Mouse (Mus musculus) hindbrain, embryonic 16.5 days (tissue): ENCODE results near the gene Hexim2. TPM values are rescaled to one million over a fixed set of nuclear protein-coding genes. Genes with fewer than 3 reads are reported as not detected.

ENCODE experiments used
- ATAC-seq: fragments of 200-750 bp; cut with Nextera tagmentation; 2 replicates; pipeline ENCODE4 v1.8.0; 2017; ENCODE audit warnings: moderate TSS enrichment, moderate library complexity
- H3K27ac ChIP-seq: fragments of 300-500 bp; sonication (generic); 2 replicates; pipeline ENCODE4 v1.5.1; 2014; ENCODE audit warnings: low read depth, mild to moderate bottlenecking, control low read depth, low read length, moderate library complexity
- H3K27me3 ChIP-seq: fragments of 300-500 bp; sonication (generic); replicated peaks from 2 replicates; pipeline ENCODE4 v1.6.1; 2014; ENCODE audit warnings: low read length; ENCODE audit not compliant: control insufficient read depth, insufficient read depth
- H3K36me3 ChIP-seq: fragments of 300-500 bp; sonication (generic); 2 replicates; pipeline ENCODE4 v1.6.1; 2014; ENCODE audit warnings: mild to moderate bottlenecking, low read length, moderate library complexity, mixed read lengths; ENCODE audit not compliant: control insufficient read depth, insufficient read depth
- H3K4me1 ChIP-seq: fragments of 300-500 bp; sonication (generic); 2 replicates; pipeline ENCODE4 v1.6.1; 2014; ENCODE audit warnings: low read depth, low read length; ENCODE audit not compliant: control insufficient read depth, insufficient read depth
- H3K4me2 ChIP-seq: fragments of 300-500 bp; sonication (generic); 2 replicates; pipeline ENCODE4 v1.6.1; 2014; ENCODE audit warnings: mild to moderate bottlenecking, low read length, control low read depth, moderate library complexity
- H3K4me3 ChIP-seq: fragments of 300-500 bp; sonication (generic); 2 replicates; pipeline ENCODE4 v1.5.1; 2014; ENCODE audit warnings: mild to moderate bottlenecking, low read length, control low read depth, moderate library complexity
- H3K9ac ChIP-seq: fragments of 300-500 bp; sonication (generic); 2 replicates; pipeline ENCODE4 v1.6.1; 2014; ENCODE audit warnings: low read depth, mild to moderate bottlenecking, control low read depth, low read length, moderate library complexity
- H3K9me3 ChIP-seq: fragments of 300-500 bp; sonication (generic); 2 replicates; pipeline ENCODE4 v1.6.1; 2014; ENCODE audit warnings: mild to moderate bottlenecking, low read length, moderate library complexity; ENCODE audit not compliant: control insufficient read depth
- WGBS: fragments of 180-500 bp; shearing (Covaris S2); extraction: QIAGEN DNeasy Blood & Tissue Kit; methylation state at CpG from one replicate; pipeline ENCODE4 v1.1.7; 2014; 5-methylcytosine and 5-hydroxymethylcytosine counted together
- polyA plus RNA-seq: library from polyadenylated mRNA; unstranded; fragments of >200 nt; fragmentation: Nextera tagmentation; extraction: Ambion mirVana; gene quantifications from 2 replicates; pipeline ENCODE4 v1.2.1, GENCODE M21; 2015

Gene Hexim2
- polyA plus RNA-seq, 1 experiment from 2014 or later, result 30.2 TPM

DNA sequence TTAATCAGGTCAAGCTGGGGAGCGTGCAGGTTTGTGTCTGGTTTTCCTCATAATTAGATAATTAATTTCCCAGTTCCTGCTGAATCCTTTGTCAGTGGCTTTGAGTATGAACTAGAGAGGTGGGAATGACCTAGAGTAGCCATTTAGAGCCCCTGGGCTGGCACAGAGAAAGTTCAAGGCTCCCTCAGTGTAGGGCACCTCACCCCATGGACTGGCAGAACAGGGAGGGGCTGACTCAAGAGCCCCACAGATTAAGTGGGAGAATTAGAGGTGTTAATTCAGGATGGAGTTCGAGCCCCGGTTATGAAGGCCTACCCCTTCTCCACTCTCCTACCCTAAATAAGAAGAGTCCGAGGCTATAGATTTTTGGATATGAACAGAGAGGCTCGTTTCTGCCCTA, 37.4 kb downstream of the Hexim2 start:
- no peak for ATAC-seq
- H3K9me3 ChIP-seq, result no peaks in the 10 kb centered on the region
- H3K4me1 ChIP-seq, result peaks cover 26% of the 10 kb centered on the region
- peak overlapping the region; percentile 79 for H3K4me2 ChIP-seq
- H3K9ac ChIP-seq, result peak overlapping the region; percentile 49; the same call in 1 of the 2 replicates
- H3K27ac ChIP-seq, result peak overlapping the region; percentile 74
- H3K27me3 ChIP-seq, result no peaks in the 10 kb centered on the region
- peak overlapping the region; percentile 78 for H3K4me3 ChIP-seq
- no peaks in the 10 kb centered on the region for H3K36me3 ChIP-seq
- WGBS, result 84% methylated on average over 5 of the region's 5 CpGs

DNA sequence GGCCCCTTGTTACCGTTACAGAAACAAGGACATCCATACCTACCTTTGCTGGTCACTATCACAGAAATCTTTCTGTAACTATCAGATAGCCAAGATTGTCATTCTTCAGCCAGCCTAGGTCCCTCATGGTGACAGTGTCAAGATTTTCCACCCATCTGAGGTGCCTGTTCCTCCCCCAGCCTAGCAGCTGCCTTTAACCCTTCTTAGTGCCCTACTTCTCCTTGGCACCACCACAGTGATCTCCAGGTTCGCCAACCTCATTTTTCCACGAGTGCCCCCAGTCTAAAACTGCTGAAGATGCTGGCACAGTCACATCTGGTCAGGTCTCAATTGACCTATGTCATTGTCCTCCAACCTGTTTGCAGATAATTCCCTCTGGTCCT, 37.9 kb downstream of the Hexim2 start:
- H3K9ac ChIP-seq, result peak overlapping the region; percentile 49; the same call in 1 of the 2 replicates
- WGBS, result 40% methylated on average over 3 of the region's 3 CpGs
- H3K4me3 ChIP-seq, result peak overlapping the region; percentile 78
- no peaks in the 10 kb centered on the region for H3K27me3 ChIP-seq
- H3K4me1 ChIP-seq, result peaks cover 26% of the 10 kb centered on the region
- H3K27ac ChIP-seq, result peak overlapping the region; percentile 74
- ATAC-seq, result peak; percentile 9; the same call in 1 of the 2 replicates
- no peaks in the 10 kb centered on the region for H3K9me3 ChIP-seq
- peak overlapping the region; percentile 79 for H3K4me2 ChIP-seq
- H3K36me3 ChIP-seq, result no peaks in the 10 kb centered on the region

DNA sequence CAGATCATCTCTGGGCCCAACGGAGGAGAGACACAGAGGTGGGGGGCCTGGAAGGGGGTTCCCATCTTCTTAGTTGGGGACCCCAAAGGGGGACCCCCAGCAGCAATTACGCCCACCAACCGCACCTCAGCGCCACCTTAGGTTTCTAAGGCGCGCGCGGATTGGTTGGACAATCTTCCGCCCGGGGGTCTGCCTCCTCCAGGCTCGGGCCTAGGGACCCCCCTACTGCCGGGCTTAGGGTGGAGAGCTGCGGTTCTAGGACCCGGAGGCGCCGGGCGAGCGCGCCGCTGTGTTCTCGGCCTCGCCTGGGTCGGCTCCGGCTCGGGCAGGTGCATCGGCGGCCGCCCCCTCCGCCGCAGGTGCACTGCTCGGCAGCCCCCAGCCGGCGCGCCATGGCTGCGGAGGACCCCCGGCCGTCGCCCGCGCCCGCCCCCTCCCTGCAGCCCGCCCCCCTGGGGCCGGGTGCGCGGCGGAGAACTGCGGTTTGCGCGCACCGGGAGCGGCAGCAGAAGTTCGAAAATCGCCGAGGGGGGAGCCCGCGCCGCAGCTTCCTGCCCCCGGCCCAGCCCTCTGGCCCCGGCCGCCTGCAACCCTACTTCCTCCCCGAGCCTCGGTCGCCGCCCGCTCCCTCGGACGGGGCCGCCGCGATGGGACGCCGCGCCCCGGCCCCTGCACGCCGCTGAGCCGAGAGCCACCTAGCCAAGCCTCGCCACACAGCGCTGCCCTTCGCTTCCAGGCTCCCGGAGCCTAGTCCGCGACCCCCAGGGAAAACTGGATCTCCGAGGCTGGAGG, 38.5 kb downstream of the Hexim2 start, which contains the start of gene Fmnl1:
Gene Fmnl1, plus strand, starts transcription at position 614 of the 792 bp plus-strand sequence.
- peak within 1 kb of the TSS; percentile 74 for H3K27ac ChIP-seq

DNA sequence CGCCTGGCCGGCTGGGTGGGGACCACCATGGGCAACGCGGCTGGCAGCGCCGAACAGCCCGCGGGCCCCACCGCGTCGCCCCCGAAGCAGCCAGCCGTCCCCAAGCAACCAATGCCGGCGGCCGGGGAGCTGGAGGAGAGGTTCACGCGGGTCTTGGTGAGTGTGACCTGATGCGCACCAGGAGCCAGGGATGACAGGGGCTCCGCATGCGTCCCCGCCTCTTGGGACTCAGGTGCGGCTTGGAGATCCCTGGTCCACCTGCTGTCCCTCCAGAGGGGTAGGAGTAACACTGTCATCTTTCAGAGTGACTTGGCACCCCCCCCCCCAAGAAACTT, 39.0 kb downstream of the Hexim2 start:
- Histone ChIP-seq H3K4me2 (peak overlapping the region; percentile 79), H3K4me1 (peaks cover 26% of the 10 kb centered on the region), H3K9me3 (no peaks in the 10 kb centered on the region), H3K4me3 (peak overlapping the region; percentile 78), H3K27me3 (no peaks in the 10 kb centered on the region), H3K27ac (peak overlapping the region; percentile 74; the same call in 1 of the 2 replicates), H3K36me3 (no peaks in the 10 kb centered on the region), H3K9ac (peak overlapping the region; percentile 89)
- WGBS, result 2% methylated on average over 22 of the region's 23 CpGs
- ATAC-seq, result 0 out of 2 replicates have a peak, but pooled peaks have one; percentile 12

More for the DNA sequence above, 38.5 kb downstream of the Hexim2 start, which contains the start of gene Fmnl1:
- Histone ChIP-seq H3K9ac (peak within 1 kb of the TSS; percentile 89), H3K4me2 (peak within 1 kb of the TSS; percentile 79), H3K27me3 (no peaks in the 10 kb centered on the region), H3K4me1 (peaks cover 26% of the 10 kb centered on the region), H3K36me3 (no peaks in the 10 kb centered on the region), H3K9me3 (no peaks in the 10 kb centered on the region), H3K4me3 (peak within 1 kb of the TSS; percentile 78)
- WGBS, result 1% methylated on average over 56 of the region's 84 CpGs
- peak; percentile 84 for ATAC-seq

DNA sequence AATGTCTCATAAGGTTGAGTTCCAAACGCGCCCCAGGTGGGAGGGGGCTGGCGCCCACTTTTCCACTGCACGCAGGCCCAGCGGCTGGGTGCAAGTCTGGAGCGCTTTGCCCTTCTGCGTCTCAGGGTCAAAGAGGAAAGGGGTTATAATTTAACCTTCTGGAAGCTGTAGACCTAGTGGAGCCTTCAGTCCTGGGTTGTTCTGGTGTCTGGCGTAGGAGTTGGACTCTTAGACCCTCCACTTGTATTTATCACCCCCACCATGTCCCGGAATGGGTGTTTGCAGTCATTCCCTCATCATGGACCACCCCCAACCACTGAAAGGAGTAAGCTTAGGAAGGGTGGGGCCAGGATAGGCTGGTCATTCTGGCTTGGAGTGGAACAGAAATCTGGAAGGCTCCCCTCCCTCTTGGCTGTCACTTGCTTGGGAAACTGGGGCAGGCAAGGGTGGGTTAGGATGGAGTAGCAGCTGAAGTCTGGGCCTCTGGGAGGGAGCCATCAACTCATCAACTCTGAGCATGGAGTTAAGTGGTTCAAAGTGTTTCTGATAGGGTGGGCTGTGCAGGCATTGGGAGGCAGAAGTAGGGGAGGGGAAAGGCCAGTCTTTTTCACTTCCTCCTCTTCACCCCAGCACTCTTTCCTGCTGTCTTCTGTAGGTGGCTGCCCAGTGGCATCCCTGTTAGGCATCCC, 39.6 kb downstream of the Hexim2 start:
- no peaks in the 10 kb centered on the region for H3K9me3 ChIP-seq
- peaks cover 26% of the 10 kb centered on the region for H3K4me1 ChIP-seq
- H3K4me3 ChIP-seq, result peak overlapping the region; percentile 78
- no peak overlapping the region for H3K27ac ChIP-seq
- WGBS, result 52% methylated on average over 9 of the region's 9 CpGs
- no peaks in the 10 kb centered on the region for H3K36me3 ChIP-seq
- H3K9ac ChIP-seq, result peak overlapping the region; percentile 89
- no peak for ATAC-seq
- peak overlapping the region; percentile 79 for H3K4me2 ChIP-seq
- no peaks in the 10 kb centered on the region for H3K27me3 ChIP-seq

DNA sequence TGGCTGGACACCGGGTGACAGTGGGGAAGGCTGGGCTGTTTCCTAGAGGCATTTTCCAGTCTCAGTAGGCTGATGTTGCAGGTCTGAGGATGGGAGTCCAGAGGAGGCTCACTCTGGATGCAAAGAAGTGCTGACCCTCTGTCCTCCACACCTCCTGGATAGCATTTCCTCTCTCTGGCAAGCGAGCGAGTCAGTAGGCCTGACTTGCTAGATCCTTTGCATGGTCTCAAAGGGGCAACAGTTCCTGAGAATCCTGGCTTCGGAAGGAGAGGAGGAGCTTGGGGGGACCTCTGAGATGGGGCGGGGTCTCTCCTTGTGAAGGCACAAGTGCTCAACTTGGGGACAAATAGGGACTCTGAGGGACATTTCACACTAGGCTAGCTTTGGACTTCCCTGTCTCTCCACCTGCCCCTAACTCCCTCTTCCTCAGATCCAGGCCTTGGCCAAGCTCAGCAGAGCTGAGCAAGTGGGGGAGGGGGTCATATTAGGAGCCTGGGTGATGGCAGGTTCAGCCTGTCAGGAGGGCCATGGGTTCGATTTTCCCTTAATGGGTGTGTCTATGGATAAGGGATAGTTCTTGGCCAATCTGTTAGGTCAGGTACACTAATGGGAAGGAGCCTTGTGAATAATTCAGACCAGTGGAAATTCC, 40.3 kb downstream of the Hexim2 start:
- H3K27me3 ChIP-seq, result no peaks in the 10 kb centered on the region
- H3K27ac ChIP-seq, result no peak overlapping the region
- WGBS, result 73% methylated on average over 6 of the region's 6 CpGs
- peaks cover 26% of the 10 kb centered on the region for H3K4me1 ChIP-seq
- no peaks in the 10 kb centered on the region for H3K9me3 ChIP-seq
- no peaks in the 10 kb centered on the region for H3K36me3 ChIP-seq
- peak overlapping the region; percentile 53 for H3K9ac ChIP-seq
- H3K4me3 ChIP-seq, result peak overlapping the region; percentile 78
- no peak for ATAC-seq
- H3K4me2 ChIP-seq, result peak overlapping the region; percentile 79

DNA sequence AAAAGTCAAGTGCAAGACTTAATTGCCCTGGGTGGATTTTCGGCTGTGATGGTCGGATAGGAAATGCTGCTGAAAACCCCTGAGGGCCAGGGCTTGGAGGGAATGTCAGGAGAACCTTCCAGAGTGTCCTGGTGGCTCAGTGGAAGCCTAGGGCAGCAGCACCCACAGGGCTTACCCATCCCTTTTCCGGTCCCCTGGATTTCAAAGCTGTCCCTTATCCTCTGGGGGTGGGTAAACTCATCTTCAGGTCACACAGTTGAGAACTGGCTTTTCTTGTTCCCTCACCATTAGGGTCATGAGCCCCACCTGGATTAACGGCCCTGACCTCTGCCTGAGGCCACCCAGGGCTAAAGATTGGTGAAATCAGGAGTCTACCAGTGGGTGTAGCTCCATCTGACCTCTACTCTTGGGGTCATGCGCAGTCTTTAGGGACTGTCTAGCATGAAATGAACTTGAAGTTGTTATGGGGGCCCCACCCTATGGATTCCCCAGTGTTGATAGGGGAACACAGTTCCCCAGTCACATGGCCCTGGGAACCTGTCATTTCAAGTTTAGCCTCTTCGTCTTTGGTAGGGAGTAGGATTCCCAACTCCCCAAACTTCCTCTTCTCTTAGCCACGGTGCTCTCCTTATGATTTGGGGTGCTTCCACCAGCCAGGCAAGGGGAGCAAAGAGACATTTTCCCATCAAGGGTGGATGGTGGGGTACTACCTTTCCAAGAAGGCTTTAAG, 41.0 kb downstream of the Hexim2 start:
- no peak overlapping the region; the same call in 1 of the 2 replicates for H3K4me2 ChIP-seq
- no peak overlapping the region for H3K9ac ChIP-seq
- no peak overlapping the region for H3K4me3 ChIP-seq
- 89% methylated on average over 7 of the region's 7 CpGs for WGBS
- ATAC-seq, result no peak
- H3K4me1 ChIP-seq, result peaks cover 26% of the 10 kb centered on the region
- no peaks in the 10 kb centered on the region for H3K27me3 ChIP-seq
- H3K36me3 ChIP-seq, result no peaks in the 10 kb centered on the region
- H3K27ac ChIP-seq, result no peak overlapping the region
- no peaks in the 10 kb centered on the region for H3K9me3 ChIP-seq

DNA sequence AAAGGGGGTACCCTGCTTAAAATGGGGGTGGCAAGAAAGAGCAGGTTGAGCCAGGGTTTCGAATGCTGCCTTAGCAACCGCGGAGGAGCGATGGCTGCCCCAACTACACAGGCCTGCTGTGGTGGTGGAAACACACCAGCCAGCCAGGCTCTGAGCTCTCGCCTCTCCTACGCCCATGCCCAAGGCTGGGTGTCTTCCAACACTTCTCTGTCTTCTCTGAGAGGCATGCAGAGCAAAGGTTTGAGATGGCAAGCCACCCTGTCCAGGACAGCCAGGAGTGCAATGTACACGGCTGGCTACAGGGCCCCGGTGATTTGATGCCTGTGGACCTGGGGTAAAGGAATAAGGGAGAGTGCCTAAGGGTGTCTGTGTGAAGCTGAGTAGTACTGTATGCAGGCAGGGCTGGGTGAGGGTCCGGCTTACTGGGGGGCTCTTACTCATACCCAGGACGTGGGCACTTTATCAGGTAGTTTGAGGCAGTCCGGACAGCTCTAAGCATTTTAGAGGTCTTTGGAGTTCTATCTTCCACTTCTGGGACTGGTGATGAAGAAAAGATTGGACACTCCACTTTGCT, 41.6 kb downstream of the Hexim2 start:
- Histone ChIP-seq H3K4me1 (peaks cover 25% of the 10 kb centered on the region), H3K9ac (no peak overlapping the region), H3K36me3 (no peaks in the 10 kb centered on the region), H3K27ac (no peak overlapping the region), H3K4me2 (no peak overlapping the region), H3K27me3 (no peaks in the 10 kb centered on the region), H3K4me3 (no peak overlapping the region), H3K9me3 (no peaks in the 10 kb centered on the region)
- 89% methylated on average over 11 of the region's 11 CpGs for WGBS
- no peak for ATAC-seq
